Mouse (Mus musculus) T-helper 2 cell (primary cell): ENCODE measurements at regions not wholly inside any gene's neighbourhood (a gene's known extent, or its start where the extent isn't known, plus 50 kb on each side); places are given as distances from the start of the nearest gene placed in this dataset.
"Not testable (repeated sequence)": the region's sequence is repeated elsewhere in the genome, so short reads cannot be mapped to it uniquely, and the experiment has no call there.

ENCODE experiments used
- in situ Hi-C: fragments of 300-600 bp; cut with MboI, MseI; formaldehyde crosslinking; loops from one replicate; pipeline ENCODE4 v1.15.1; 2025; ENCODE audit warnings: high pct_unique_total_duplicates

DNA sequence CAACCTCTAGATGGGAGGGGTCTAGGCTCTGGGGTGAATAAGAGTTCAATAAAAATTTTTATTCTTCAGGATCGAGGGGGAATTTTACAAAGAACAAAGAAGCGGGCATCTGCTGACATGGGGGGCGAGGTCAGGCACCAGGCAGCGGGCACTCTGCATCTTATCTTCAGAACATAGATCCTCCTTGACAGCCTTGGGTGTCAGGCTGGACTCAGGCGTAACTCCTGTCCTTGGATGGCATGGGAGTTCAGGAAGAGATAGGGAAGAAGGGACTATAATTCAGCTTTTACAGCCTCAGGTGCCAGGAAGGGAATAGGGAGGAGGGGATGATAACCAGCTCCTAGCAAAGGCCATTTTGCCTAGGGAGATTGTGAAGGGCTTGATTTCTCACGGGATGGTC, 753.1 kb downstream of the Gm10330 start:
- in situ Hi-C loops, result not testable (repeated sequence)

- in situ Hi-C loops, result not testable (repeated sequence)
These were observed 756.5 kb downstream of the Gm10330 start for GRCm38 (mm10) chr12:23023556-23023955.

- in situ Hi-C loops, result not testable (repeated sequence)
These were observed 769.9 kb downstream of the Gm10330 start for GRCm38 (mm10) chr12:23010199-23010598.

DNA sequence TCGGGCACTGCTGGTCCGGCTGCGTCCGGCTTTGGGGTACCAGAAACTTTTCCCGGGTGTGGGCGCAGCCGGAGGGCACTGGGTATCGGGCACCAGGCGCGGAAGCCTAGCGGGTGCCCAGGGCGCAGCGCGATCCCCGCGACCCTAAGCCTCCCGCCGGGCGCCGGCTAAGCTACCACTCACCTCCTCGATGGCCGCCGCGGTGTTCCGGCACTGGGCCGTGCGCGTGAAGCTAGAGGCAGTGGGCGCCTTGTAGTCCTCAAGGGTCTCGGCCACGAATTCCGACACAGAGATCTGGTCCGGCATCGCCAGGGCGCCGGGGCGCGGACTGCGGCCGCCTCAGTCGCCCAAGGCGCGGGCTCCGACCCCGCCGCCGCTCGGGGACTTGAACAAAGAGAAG, 770.4 kb downstream of the Gm10330 start:
- in situ Hi-C loops, result loop anchor here (5.0 kb wide), 1 partner anchor 788 kb away; no protein-coding TSS in a partner anchor
